Mouse (Mus musculus) kidney, adult 2 months (tissue): ENCODE results near the gene Drosha. TPM values are rescaled to one million over a fixed set of nuclear protein-coding genes. Genes with fewer than 3 reads are reported as not detected.

ENCODE experiments used
- DNase-seq: peaks from one replicate; pipeline ENCODE4 v3.0.0; 2021
- H3K27ac ChIP-seq: fragments of 200-500 bp; 2 replicates; pipeline ENCODE4 v1.5.1; 2012; ENCODE audit warnings: low read depth, low read length, control low read depth, inconsistent platforms; ENCODE audit not compliant: insufficient read depth
- H3K27me3 ChIP-seq: fragments of 200-500 bp; replicated peaks from 2 replicates; pipeline ENCODE4 v1.6.1; 2012; ENCODE audit warnings: mild to moderate bottlenecking, moderate library complexity, low read length, inconsistent platforms; ENCODE audit not compliant: control insufficient read depth, insufficient read depth
- H3K36me3 ChIP-seq: fragments of 200-500 bp; 2 replicates; pipeline ENCODE4 v1.6.1; 2012; ENCODE audit warnings: mild to moderate bottlenecking, moderate library complexity, low read length, inconsistent platforms; ENCODE audit not compliant: control insufficient read depth, insufficient read depth
- H3K4me1 ChIP-seq: fragments of 200-500 bp; 2 replicates; pipeline ENCODE4 v1.6.1; 2011; ENCODE audit warnings: low read length; ENCODE audit not compliant: control insufficient read depth, insufficient read depth
- H3K4me3 ChIP-seq: fragments of 200-500 bp; 2 replicates; pipeline ENCODE4 v1.5.1; 2011; ENCODE audit warnings: mild to moderate bottlenecking, low read depth, low read length, control low read depth; ENCODE audit not compliant: insufficient read depth
- CTCF ChIP-seq: fragments of 200-500 bp; conservative IDR thresholded peaks from 2 replicates; pipeline ENCODE4 v1.5.1; 2011; ENCODE audit warnings: low read depth, mild to moderate bottlenecking, control low read depth, low read length, moderate library complexity, mixed read lengths; ENCODE audit not compliant: insufficient read depth, insufficient read length
- POLR2A ChIP-seq: fragments of 200-500 bp; IDR thresholded peaks from one replicate; pipeline ENCODE4 v1.6.1; 2011; ENCODE audit warnings: low read depth, low read length, control low read depth
- WGBS: fragments of 180-500 bp; shearing (Covaris S2); methylation state at CpG from one replicate; pipeline ENCODE4 v1.1.7; 2018; 5-methylcytosine and 5-hydroxymethylcytosine counted together
- polyA plus RNA-seq: library from polyadenylated mRNA; depleted of rRNA; stranded (reverse); fragments of >200 nt; gene quantifications from 2 replicates; pipeline ENCODE4 v1.2.3, GENCODE M21; 2012; rRNA removed

The Drosha gene
- polyA plus RNA-seq: 15.5 and 20.3 TPM in 2 replicates

- DNase-seq: peak; percentile 100
- TF ChIP-seq CTCF (no peak), POLR2A (peak; percentile 11)
- peaks cover 4% of the 10 kb centered on the region; the same call in 1 of the 2 replicates for H3K4me1 ChIP-seq
- under 1% methylated on average over 67 of the region's 67 CpGs for WGBS
- no peaks in the 10 kb centered on the region; the same call in 1 of the 2 replicates for H3K36me3 ChIP-seq
- peak within 1 kb of the TSS; percentile 92 for H3K4me3 ChIP-seq
- H3K27ac ChIP-seq: 0 out of 2 replicates have a peak within 1 kb of the TSS, but pooled peaks have one; percentile 29
- no peaks in the 10 kb centered on the region for H3K27me3 ChIP-seq
These were observed at the start of gene Drosha, which contains the start of gene 6030458C11Rik for GRCm38 (mm10) chr15:12824197-12824952. Gene Drosha (plus strand): TSS chr15:12824815. Gene 6030458C11Rik (minus strand): TSS chr15:12824649.

GRCm38 (mm10) chr15:12781296-12781695 lies 43.3 kb upstream of the Drosha start:
- TF ChIP-seq POLR2A (no peak), CTCF (no peak)
- Histone ChIP-seq H3K27ac (no peak overlapping the region), H3K27me3 (no peaks in the 10 kb centered on the region), H3K4me1 (no peaks in the 10 kb centered on the region), H3K36me3 (no peaks in the 10 kb centered on the region), H3K4me3 (no peak overlapping the region)
- no peak for DNase-seq
- 65% methylated on average over 6 of the region's 6 CpGs for WGBS

- no peaks in the 10 kb centered on the region for H3K36me3 ChIP-seq
- H3K4me3 ChIP-seq: no peak overlapping the region
- H3K27me3 ChIP-seq: no peaks in the 10 kb centered on the region
- TF ChIP-seq CTCF: no peak
- no peak for TF ChIP-seq POLR2A
- H3K27ac ChIP-seq: no peak overlapping the region
- DNase-seq: no peak
- WGBS: 48% methylated on average over 13 of the region's 16 CpGs
- no peaks in the 10 kb centered on the region for H3K4me1 ChIP-seq
These were observed 42.8 kb upstream of the Drosha start for GRCm38 (mm10) chr15:12781729-12782326.

- DNase-seq: no peak
- no peaks in the 10 kb centered on the region for H3K27me3 ChIP-seq
- no peaks in the 10 kb centered on the region for H3K36me3 ChIP-seq
- 73% methylated on average over 5 of the region's 5 CpGs for WGBS
- H3K4me1 ChIP-seq: no peaks in the 10 kb centered on the region
- no peak for TF ChIP-seq POLR2A
- TF ChIP-seq CTCF: no peak
- no peak overlapping the region for H3K4me3 ChIP-seq
- no peak overlapping the region for H3K27ac ChIP-seq
These were observed 36.1 kb upstream of the Drosha start for GRCm38 (mm10) chr15:12788536-12788935.

- no peak for TF ChIP-seq CTCF
- no peak for TF ChIP-seq POLR2A
- WGBS: 24% methylated on average over 10 of the region's 10 CpGs
- no peak overlapping the region for H3K4me3 ChIP-seq
- H3K36me3 ChIP-seq: no peaks in the 10 kb centered on the region
- DNase-seq: no peak
- H3K4me1 ChIP-seq: no peaks in the 10 kb centered on the region
- H3K27ac ChIP-seq: no peak overlapping the region
- no peaks in the 10 kb centered on the region for H3K27me3 ChIP-seq
These were observed 35.2 kb upstream of the Drosha start for GRCm38 (mm10) chr15:12789406-12789867.

- Histone ChIP-seq H3K36me3 (no peaks in the 10 kb centered on the region), H3K27me3 (no peaks in the 10 kb centered on the region), H3K27ac (no peak overlapping the region), H3K4me3 (no peak overlapping the region), H3K4me1 (no peaks in the 10 kb centered on the region)
- no peak for TF ChIP-seq CTCF
- 81% methylated on average over 6 of the region's 6 CpGs for WGBS
- DNase-seq: no peak
These were observed 30.3 kb upstream of the Drosha start for GRCm38 (mm10) chr15:12794311-12794710.

- Histone ChIP-seq H3K27me3 (no peaks in the 10 kb centered on the region), H3K27ac (no peak overlapping the region), H3K4me3 (no peak overlapping the region), H3K4me1 (no peaks in the 10 kb centered on the region), H3K36me3 (no peaks in the 10 kb centered on the region)
- TF ChIP-seq CTCF (peak; percentile 34; the same call in 1 of the 2 replicates), POLR2A (no peak)
- peak; percentile 77 for DNase-seq
- 0% methylated on average over 2 of the region's 2 CpGs for WGBS
These were observed 29.1 kb upstream of the Drosha start for GRCm38 (mm10) chr15:12795457-12795894.
